Mouse (Mus musculus) lung, embryonic 14.5 days (tissue): ENCODE data around the gene Olfr1042. TPM values are rescaled to one million over a fixed set of nuclear protein-coding genes. Genes with fewer than 3 reads are reported as not detected.
"Not testable (repeated sequence)": the region's sequence is repeated elsewhere in the genome, so short reads cannot be mapped to it uniquely, and the experiment has no call there.

ENCODE experiments used
- ATAC-seq: fragments of 200-750 bp; cut with Nextera tagmentation; 2 replicates; pipeline ENCODE4 v1.8.0; 2017; ENCODE audit warnings: mild to moderate bottlenecking, moderate TSS enrichment, moderate library complexity; ENCODE audit not compliant: insufficient read depth
- DNase-seq: peaks from one replicate; pipeline ENCODE4 v3.0.0-alpha.2; 2015
- H3K27ac ChIP-seq: fragments of 300-500 bp; sonication (generic); 2 replicates; pipeline ENCODE4 v1.5.1; 2014; ENCODE audit warnings: low read depth, mild to moderate bottlenecking, moderate library complexity
- H3K27me3 ChIP-seq: fragments of 300-500 bp; sonication (generic); 2 replicates; pipeline ENCODE4 v1.6.1; 2014; ENCODE audit warnings: low read length, control low read depth; ENCODE audit not compliant: insufficient read depth
- H3K36me3 ChIP-seq: fragments of 300-500 bp; sonication (generic); 2 replicates; pipeline ENCODE4 v1.6.1; 2014; ENCODE audit warnings: control low read depth; ENCODE audit not compliant: insufficient read depth
- H3K4me1 ChIP-seq: fragments of 300-500 bp; sonication (generic); 2 replicates; pipeline ENCODE4 v1.6.1; 2014; ENCODE audit warnings: antibody characterized with exemption, control low read depth; ENCODE audit not compliant: insufficient read depth
- H3K4me2 ChIP-seq: fragments of 300-500 bp; sonication (generic); 2 replicates; pipeline ENCODE4 v1.6.1; 2014; ENCODE audit warnings: mild to moderate bottlenecking
- H3K4me3 ChIP-seq: fragments of 300-500 bp; sonication (generic); 2 replicates; pipeline ENCODE4 v1.5.1; 2014; ENCODE audit warnings: low read depth, low read length
- H3K9ac ChIP-seq: fragments of 300-500 bp; sonication (generic); 2 replicates; pipeline ENCODE4 v1.6.1; 2014
- H3K9me3 ChIP-seq: fragments of 300-500 bp; sonication (generic); 2 replicates; pipeline ENCODE4 v1.6.1; 2016; ENCODE audit warnings: low read depth, low read length, control low read depth
- CTCF ChIP-seq: IDR thresholded peaks from 2 replicates; pipeline ENCODE4 v1.5.1; 2016; ENCODE audit warnings: antibody characterized with exemption, low read depth
- WGBS: fragments of 180-500 bp; shearing (Covaris S2); extraction: QIAGEN DNeasy Blood & Tissue Kit; methylation state at CpG from one replicate; pipeline ENCODE4 v1.1.7; 2014; 5-methylcytosine and 5-hydroxymethylcytosine counted together
- polyA plus RNA-seq: library from polyadenylated mRNA; unstranded; fragments of >200 nt; fragmentation: Nextera tagmentation; extraction: Ambion mirVana; gene quantifications from 2 replicates; pipeline ENCODE4 v1.2.1, GENCODE M21; 2014

Gene Olfr1042
- polyA plus RNA-seq: not detected in 2 replicates

DNA sequence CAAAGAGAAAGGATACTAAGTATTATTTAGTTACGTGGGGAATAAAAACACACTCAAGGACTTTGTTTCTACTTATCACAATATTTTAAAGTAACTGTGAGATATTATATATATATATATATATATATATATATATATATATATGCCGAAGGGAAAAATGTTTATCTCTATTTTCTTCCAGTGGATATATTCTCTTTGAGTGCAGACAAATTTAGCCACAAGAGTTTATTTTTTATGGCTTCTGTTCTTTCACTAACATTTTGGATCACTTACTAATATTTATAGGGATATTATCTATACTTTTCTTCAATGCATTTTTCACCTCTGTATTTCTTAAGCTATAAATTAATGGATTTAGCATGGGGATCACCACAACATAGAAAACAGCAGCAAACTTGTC lies at the start of gene Olfr1042:
Gene Olfr1042, minus strand, starts transcription at position 101 of the 400 bp plus-strand sequence.
- Histone ChIP-seq H3K9me3 (no peaks in the 10 kb centered on the region), H3K27ac (no peak within 1 kb of the TSS), H3K27me3 (no peaks in the 10 kb centered on the region), H3K36me3 (no peaks in the 10 kb centered on the region), H3K4me1 (no peaks in the 10 kb centered on the region), H3K9ac (no peak within 1 kb of the TSS), H3K4me2 (no peak within 1 kb of the TSS), H3K4me3 (no peak within 1 kb of the TSS)
- TF ChIP-seq CTCF: no peak
- WGBS: 78% methylated on average over 2 of the region's 2 CpGs
- DNase-seq (no peak), ATAC-seq (no peak)

DNA sequence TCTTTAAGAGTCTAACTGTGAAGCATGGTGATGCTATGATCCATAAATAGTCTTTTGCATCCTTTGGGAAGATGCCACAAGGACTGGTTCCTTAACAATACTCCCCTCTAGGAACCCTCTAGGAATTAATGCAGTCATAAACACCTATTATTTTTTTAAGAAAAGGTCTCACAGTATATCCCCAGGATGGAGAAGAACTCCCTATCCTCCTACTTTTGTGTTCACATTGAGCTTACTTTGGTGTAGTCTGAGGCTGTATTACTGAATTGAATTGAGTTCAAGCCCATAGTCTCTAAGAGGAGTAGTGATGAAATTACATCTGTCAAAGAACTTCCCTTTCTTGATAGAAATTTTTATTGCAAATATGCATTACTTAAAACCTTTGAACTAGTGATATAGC lies 41.3 kb upstream of the Olfr1042 start, which contains the start of gene Olfr1045:
Gene Olfr1045, minus strand, starts transcription at position 101 of the 400 bp plus-strand sequence.
- ATAC-seq: no peak
- Histone ChIP-seq H3K4me1 (no peaks in the 10 kb centered on the region), H3K36me3 (no peaks in the 10 kb centered on the region), H3K27ac (no peak within 1 kb of the TSS), H3K4me3 (no peak within 1 kb of the TSS), H3K9ac (no peak within 1 kb of the TSS), H3K27me3 (no peaks in the 10 kb centered on the region), H3K9me3 (no peaks in the 10 kb centered on the region), H3K4me2 (no peak within 1 kb of the TSS)
- no peak for DNase-seq
- TF ChIP-seq CTCF: no peak

DNA sequence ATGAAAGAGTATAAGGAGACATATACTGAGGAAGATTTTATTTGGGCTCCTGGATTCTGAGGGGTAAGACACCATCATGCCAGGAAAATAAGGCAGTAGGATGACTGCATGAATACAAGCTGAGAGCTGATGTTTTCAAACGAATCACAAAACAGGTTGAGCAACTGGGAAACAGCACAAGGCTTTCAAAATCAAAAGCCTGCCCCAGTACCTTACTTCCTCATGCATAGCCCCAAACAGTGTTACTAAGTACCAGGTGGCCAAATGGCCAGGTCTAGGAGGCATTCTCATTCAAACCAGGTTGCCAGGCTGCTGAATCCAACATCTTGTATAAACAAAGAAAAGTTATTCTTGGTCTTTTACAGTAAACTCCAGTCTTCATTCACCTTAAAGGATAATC lies 34.2 kb upstream of the Olfr1042 start:
- H3K4me2 ChIP-seq: no peak overlapping the region
- WGBS: 32% methylated on average over 1 of the region's 1 CpGs
- H3K27me3 ChIP-seq: no peaks in the 10 kb centered on the region
- no peak for TF ChIP-seq CTCF
- no peaks in the 10 kb centered on the region for H3K36me3 ChIP-seq
- ATAC-seq (no peak), DNase-seq (no peak)
- no peaks in the 10 kb centered on the region for H3K4me1 ChIP-seq
- H3K27ac ChIP-seq: no peak overlapping the region
- no peak overlapping the region for H3K4me3 ChIP-seq
- H3K9me3 ChIP-seq: no peaks in the 10 kb centered on the region
- H3K9ac ChIP-seq: no peak overlapping the region

DNA sequence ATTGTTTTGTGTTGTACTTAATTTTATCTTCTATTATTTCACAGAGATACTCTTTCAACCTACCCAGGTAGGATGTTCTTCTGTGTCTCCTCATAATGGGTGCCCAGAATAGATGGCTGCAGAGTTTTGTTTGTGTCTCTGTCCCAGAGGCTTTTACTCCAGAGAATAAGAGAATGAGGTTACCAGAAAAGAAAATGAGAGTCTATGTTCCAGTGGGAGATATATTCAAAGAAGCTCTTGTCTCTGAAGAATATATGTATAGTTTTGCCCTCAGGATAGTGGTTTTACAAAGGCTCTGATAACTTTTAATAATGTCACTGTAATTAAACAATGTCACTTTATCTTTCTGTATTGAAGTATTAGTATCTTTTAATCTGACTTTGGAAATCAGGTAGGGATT lies 23.9 kb upstream of the Olfr1042 start, which contains the start of gene Olfr52:
Gene Olfr52, minus strand, starts transcription at position 101 of the 400 bp plus-strand sequence.
- DNase-seq (no peak), ATAC-seq (no peak)
- no peaks in the 10 kb centered on the region for H3K9me3 ChIP-seq
- TF ChIP-seq CTCF: no peak
- H3K4me1 ChIP-seq: no peaks in the 10 kb centered on the region
- no peak within 1 kb of the TSS for H3K9ac ChIP-seq
- no peak within 1 kb of the TSS for H3K27ac ChIP-seq
- no peaks in the 10 kb centered on the region for H3K27me3 ChIP-seq
- H3K4me3 ChIP-seq: no peak within 1 kb of the TSS
- H3K36me3 ChIP-seq: no peaks in the 10 kb centered on the region
- no peak within 1 kb of the TSS for H3K4me2 ChIP-seq

DNA sequence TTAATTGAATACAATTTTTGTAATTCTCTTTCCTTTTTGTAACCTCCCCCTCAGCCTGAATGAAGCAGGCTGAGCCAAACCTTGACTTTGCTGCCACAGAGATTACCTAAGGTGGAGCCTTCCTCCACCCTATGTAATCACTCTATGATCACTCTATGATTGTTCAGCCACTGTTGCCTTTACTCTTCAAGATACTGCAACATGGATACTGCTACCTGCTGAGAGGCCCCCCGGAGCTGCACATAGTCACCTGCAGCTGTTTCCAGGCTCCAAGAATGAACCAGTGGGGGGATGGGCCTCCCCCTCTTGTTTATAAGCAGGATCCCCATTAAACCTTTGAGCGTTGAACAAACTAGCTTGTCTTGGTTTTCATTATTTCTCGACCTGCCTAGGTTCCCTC lies 18.3 kb upstream of the Olfr1042 start:
- no peak for TF ChIP-seq CTCF
- no peaks in the 10 kb centered on the region for H3K27me3 ChIP-seq
- no peaks in the 10 kb centered on the region for H3K36me3 ChIP-seq
- H3K4me2 ChIP-seq: no peak overlapping the region
- H3K27ac ChIP-seq: no peak overlapping the region
- no peaks in the 10 kb centered on the region for H3K9me3 ChIP-seq
- no peaks in the 10 kb centered on the region for H3K4me1 ChIP-seq
- DNase-seq (no peak), ATAC-seq (no peak)
- H3K4me3 ChIP-seq: no peak overlapping the region
- H3K9ac ChIP-seq: no peak overlapping the region
- 80% methylated on average over 3 of the region's 3 CpGs for WGBS

DNA sequence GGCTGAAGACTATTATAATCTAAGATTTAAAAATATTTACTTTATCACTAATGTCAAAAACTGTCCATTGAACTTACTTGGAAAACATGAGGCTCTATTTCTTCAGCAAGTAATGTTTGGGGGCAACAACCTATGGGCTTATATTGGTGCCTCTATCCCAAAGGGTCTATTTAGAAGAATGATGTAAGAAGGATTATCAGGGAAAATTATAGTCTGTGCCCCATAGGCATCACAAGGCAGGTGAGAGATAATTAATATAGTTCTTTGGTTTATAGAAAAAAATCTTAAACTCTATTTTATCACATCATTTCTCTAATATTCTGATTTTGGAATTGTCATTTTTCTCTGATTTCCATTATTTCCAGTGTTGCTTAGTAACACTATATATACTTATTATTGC lies 16.1 kb upstream of the Olfr1042 start, which contains the start of gene Olfr1044:
Gene Olfr1044, minus strand, starts transcription at position 101 of the 400 bp plus-strand sequence.
- no peak for TF ChIP-seq CTCF
- Histone ChIP-seq H3K4me1 (no peaks in the 10 kb centered on the region), H3K27me3 (no peaks in the 10 kb centered on the region), H3K4me3 (no peak within 1 kb of the TSS), H3K9me3 (no peaks in the 10 kb centered on the region), H3K9ac (no peak within 1 kb of the TSS), H3K27ac (no peak within 1 kb of the TSS), H3K4me2 (no peak within 1 kb of the TSS), H3K36me3 (no peaks in the 10 kb centered on the region)
- no peak for DNase-seq
- no peak for ATAC-seq

DNA sequence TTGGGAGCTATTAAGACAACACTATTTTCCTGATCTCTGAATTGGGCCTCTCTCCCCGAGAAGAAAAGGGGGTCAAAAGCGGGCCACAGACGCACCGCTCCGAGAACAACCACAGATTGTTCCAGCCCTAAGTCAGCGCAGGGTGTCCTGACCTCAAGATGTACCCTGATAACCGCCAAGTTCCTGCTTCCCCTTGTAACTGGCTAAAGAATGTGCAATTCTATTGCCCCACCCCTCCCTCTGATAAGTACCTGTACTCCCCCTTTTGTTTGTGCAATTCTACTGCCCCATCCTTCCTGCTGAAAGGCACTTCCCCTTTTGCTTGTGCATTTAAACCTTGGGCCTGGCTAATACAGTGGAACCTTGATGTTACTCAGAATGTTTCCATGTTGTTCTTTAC lies 13.8 kb upstream of the Olfr1042 start:
- 77% methylated on average over 7 of the region's 7 CpGs for WGBS
- not testable (repeated sequence) for H3K4me3 ChIP-seq, H3K4me2 ChIP-seq, H3K4me1 ChIP-seq, ATAC-seq, H3K9me3 ChIP-seq, H3K27ac ChIP-seq, DNase-seq, H3K27me3 ChIP-seq, H3K9ac ChIP-seq, H3K36me3 ChIP-seq

DNA sequence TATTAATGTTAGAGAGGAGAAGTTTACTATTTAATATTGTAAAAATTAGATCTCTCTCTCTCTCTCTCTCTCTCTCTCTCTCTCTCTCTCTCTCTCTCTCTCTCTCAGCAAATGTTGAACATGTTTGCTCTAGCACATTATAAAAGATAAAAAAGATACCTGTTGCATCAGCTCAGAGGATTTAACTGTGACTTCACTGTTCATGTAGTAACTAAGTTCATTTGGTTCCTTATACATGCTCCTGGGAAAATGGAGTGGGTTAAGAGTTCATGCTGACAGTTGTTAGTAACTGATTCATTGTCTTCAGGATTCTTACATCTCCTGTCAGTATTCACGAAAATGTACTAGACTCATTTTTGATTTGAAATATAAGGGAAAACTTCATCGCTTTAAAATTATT lies 5.8 kb upstream of the Olfr1042 start, which contains the start of gene Olfr1043:
Gene Olfr1043, minus strand, starts transcription at position 101 of the 400 bp plus-strand sequence.
- no peak within 1 kb of the TSS for H3K4me3 ChIP-seq
- WGBS: 83% methylated on average over 2 of the region's 2 CpGs
- H3K4me2 ChIP-seq: no peak within 1 kb of the TSS
- no peak for DNase-seq
- no peaks in the 10 kb centered on the region for H3K9me3 ChIP-seq
- no peak within 1 kb of the TSS for H3K9ac ChIP-seq
- no peaks in the 10 kb centered on the region for H3K27me3 ChIP-seq
- H3K4me1 ChIP-seq: no peaks in the 10 kb centered on the region
- no peak within 1 kb of the TSS for H3K27ac ChIP-seq
- no peak for TF ChIP-seq CTCF
- H3K36me3 ChIP-seq: no peaks in the 10 kb centered on the region
- ATAC-seq: no peak
